Mouse (Mus musculus) left cerebral cortex, adult 9 months (tissue): ENCODE measurements around the gene Fam117b.

Experiments used
- DNase-seq, 2 experiments: peaks; one replicate each; pipeline ENCODE4 v3.0.0; 2022; ENCODE audit warnings: low spot score in 2 of 2

Fam117b gene

DNA sequence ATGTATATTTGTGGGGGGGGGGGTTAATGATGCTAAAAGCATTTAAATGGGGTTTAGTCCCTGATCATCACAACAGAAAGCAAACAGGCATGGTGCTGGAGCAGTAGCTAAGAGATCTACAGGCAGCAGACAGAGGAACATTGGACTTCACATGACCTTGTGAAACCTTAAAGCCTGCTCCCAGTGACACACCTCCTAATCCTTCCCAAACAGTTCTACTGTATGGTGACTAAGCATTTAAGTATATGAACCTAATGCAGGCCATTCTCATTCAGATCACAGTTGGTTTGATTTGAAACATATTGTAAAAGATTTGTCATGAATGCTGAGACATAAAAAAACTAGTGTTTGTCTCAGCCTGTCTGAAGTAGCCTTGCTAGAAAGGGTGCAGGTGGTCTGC, 73.8 kb downstream of the Fam117b start:
- DNase-seq = no peak

DNA sequence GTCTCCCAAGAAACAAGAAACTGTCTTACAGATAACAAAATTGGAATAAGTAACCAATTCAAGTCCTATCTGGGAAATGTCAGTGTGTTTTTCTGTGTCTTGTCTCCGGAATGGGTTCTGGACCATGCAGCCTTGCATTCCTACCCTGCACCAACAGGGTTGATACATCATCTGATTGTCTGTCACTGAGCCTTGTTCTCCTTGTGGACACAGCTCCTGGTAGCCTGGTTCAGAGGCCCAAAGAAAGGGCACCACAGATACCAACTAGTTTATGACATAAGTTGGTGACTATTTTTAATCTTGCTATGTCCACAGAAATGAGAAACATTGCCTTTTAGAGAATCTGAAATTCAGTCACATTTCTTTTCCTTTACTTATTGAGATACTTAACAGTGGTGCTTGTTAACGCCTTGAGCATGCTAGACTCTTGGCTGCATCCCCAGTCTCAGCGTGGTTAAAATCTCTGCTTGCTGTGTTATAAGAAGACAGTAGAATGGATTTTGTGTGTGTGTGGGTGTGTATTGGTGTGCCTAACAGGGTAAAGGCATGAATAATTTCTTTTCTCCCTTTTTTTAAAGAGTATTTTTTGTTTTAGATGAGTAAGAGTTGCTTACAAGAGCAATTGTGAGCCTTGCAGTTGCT, 74.7 kb downstream of the Fam117b start:
- DNase-seq = peak; percentile 44 to 78

DNA sequence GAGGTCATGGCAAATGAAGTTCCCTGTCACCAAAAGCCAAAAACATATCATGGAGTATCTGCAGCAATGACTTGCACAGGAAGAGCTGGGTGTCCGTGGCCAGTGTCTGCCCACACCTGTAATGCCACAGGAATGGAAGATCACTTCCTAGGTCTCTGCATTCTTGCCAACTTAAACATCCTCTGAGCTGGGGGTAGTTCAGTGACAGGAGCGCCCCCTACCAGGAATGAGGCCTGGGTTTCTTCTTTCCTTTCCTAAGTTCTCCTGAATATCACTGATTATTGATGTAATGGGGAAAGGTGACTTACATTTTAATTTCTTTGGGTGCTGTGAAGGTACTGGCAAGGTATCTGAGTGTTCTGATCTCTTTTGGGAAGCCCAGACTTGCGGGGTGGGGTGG, 82.8 kb downstream of the Fam117b start:
- DNase-seq = no peak

DNA sequence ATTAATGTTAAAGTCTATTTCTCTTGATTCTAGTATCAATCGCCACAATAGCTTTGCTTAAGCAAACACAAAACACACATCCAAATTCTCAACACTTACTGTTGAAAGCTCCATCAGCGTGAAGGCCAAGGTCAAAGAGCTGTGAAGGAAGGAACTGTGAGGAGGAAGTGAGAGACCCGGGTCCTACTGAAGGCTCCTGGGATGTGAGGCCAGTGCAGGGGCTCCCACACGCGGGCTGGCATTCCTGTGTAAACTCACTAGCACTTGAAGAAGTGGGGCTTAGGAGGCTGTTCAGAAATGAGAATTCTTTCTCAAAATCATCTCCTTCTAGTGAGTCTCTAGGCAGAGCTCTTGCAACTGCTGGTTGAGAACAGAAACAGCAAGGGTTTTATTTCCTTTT, 84.5 kb downstream of the Fam117b start:
- no peak for DNase-seq

DNA sequence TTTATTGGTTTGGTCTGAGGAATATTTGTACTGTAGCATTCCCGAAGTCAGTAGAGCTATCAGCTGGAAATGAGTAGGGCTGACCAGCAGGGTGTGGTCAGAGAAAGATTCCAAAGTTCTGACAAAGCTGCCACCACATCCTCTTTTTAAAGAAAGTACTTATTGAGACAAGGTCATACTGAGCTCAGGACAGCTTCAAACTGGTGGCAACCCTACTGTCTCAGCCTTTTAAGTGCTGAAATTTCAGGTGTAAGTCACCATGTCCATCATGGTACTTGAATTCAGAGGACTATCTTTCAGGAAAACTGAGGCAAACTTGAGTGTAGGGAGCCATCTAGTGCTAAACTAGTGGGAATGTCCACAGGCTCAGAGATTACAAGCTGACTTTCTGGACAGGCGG, 87.5 kb downstream of the Fam117b start:
- no peak for DNase-seq

DNA sequence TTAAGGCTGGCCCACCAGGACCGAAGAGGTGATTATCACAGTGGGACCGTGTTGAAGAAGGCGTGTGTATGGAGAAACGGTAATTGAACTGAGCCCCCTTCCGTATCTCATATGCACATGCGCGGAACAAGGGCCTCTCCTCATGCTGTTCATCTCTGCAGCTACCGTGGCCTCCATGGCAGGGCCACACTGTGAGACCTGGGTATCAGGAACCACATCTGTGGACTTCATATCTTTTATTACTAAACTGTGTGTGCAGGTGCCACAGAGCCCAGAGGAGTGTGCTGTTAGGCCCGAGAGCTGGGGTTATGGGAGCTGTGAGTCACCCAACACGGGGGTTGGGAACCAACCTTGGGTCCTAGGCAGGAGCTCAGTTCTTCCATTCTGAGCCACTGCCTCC, 94.5 kb downstream of the Fam117b start:
- DNase-seq = no peak

DNA sequence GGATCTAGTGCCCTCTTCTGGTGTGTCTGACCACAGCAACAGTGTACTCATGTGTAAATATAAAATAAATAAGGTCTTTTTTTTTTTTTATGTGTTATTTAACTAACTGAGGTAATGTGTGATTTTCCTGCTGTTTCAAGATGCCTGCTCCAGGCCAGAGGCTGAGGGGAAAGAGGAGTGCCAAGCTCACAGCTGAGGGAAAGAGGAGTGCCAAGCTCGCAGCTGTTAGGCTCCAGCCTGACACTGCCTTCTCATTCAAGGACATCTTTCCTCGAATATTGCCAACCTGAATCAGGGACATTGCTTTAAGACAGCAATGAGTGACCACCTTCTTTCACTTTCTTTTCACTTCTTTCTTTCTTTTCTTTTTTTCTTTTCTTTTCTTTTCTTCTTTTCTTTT, 95.9 kb downstream of the Fam117b start:
- DNase-seq = no peak

DNA sequence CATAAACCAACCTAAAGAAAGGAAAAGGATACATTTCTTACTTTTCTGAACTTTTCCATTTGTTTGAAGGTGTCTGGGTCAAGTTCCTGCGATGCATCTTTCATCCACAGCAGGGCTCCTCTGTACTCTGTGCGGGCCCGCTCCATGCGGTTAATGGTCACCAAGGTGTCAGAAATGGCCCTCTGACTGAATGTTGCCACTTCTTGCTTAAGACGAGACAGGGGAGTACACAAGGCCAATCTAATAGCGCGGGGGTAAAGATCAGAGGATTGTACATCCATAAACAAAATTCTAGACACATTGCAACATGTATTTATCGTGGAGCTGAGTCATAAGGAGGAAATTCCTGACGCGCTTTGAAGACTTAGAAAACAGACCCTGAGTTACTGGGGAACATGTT, 101.0 kb downstream of the Fam117b start:
- no peak for DNase-seq

DNA sequence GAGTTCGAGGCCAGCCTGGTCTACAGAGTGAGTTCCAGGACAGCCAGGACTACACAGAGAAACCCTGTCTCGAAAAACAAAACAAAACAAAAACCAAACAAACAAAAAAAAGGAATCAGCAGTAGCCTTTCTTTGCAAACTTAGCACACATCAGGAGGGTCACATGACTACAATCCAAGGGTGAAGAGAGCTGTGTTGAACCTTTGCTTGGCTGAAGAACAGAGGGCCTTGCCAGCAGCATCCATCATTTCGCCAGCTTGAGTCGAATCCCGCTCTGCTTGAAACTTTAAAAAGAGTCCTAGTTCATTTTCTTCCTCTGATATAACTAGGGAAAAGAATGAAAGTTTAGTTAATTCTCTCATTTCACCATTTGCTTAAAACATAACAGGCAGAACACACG, 102.7 kb downstream of the Fam117b start:
- no peak for DNase-seq

DNA sequence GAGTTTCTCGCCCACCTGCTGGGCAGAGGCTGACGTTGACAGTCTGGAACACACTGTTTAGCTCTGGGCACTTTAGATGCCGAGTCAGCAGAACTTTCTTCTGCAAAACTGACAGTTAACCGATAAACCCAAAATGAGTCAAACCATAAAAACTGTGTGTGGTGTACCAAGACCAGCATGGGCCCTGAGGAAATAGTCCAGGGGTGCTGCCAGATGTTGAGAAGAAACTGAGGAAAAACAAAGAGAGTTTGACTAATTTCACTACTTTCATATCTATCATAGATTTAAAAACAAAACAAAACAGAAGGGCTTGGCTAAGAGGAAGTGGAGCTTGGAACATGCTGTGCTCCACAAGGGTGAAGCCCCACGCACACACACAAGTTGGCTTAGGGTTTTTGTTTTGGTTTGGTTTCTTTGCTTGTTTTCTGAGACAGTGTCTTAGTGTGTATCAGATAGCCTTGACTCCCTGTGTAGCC, 103.4 kb downstream of the Fam117b start:
- no peak for DNase-seq

DNA sequence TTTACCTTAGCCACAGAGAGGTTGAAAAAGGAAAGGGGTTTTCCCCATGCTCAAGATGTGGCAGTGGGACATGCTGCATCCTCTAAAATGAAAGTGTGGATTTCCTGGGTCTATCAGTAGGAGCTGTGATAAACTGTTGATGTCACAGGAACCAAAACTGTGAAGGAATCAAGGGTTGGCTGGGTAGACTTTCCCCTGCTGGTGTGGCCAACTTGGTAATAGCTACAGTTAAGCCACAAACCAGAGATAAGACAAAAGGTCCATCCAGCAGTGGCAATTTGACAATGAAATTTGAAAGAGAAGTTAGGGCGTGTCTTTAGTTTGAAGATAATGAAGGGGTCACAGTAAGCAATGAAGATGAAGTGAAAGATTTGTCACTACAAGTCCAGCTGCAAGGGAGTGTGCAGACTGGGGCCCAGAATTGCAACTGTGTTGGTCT, 104.2 kb downstream of the Fam117b start:
- no peak for DNase-seq
